Mouse (Mus musculus) large intestine, adult 2 months (tissue): ENCODE measurements at regions not wholly inside any gene's neighbourhood (a gene's known extent, or its start where the extent isn't known, plus 50 kb on each side); places are given as distances from the start of the nearest gene placed in this dataset.
A peak's percentile ranks its signal among the peaks of the same experiment; 100 is the strongest.

Source experiments
- DNase-seq: peaks from one replicate; pipeline ENCODE4 v3.0.0-alpha.2; 2012; ENCODE audit warnings: low read depth, low spot score
- WGBS: fragments of 180-500 bp; shearing (Covaris S2); methylation state at CpG from one replicate; pipeline ENCODE4 v1.1.7; 2018; 5-methylcytosine and 5-hydroxymethylcytosine counted together

DNA sequence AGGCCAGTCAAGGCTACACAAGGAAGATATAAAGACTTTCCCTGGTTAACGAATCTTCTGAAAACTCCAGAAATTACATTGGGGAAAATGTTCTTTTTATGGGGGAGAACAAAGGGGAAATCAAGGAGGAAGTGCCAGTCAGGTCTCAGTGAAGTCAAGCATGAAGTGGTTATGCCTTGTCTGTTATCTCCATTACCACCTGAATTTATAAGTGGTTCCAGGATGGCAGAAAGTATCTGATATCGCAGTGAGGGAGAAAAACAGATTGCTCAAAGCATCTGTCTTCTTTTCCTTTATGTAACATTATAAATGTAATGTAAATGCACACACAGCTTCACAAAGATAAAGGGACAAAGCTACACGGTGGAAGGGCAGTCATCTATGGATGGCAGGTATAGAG is 195.0 kb downstream of the Sptssa start:
- 82% methylated on average over 3 of the region's 3 CpGs for WGBS
- no peak for DNase-seq

DNA sequence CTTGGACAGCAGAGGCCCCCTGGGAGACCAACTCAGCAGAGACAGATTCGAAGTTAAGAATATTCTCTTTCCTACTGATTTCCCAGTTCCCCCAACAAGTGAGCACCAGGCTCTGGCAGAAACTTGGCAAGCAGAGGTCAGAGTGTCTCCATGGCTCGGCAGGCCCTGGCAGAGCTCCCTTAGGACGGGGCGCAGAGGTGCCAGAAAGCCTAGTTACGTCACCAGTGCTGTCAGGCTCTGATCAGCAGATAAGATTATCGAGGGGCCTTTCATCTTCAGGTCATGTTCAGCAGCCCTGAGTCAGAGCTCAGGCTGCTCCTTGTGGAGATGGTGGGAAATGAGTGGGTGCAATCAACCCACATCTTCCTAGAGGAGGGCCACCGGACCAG is 196.2 kb downstream of the Sptssa start:
- no peak for DNase-seq
- 58% methylated on average over 7 of the region's 7 CpGs for WGBS

DNA sequence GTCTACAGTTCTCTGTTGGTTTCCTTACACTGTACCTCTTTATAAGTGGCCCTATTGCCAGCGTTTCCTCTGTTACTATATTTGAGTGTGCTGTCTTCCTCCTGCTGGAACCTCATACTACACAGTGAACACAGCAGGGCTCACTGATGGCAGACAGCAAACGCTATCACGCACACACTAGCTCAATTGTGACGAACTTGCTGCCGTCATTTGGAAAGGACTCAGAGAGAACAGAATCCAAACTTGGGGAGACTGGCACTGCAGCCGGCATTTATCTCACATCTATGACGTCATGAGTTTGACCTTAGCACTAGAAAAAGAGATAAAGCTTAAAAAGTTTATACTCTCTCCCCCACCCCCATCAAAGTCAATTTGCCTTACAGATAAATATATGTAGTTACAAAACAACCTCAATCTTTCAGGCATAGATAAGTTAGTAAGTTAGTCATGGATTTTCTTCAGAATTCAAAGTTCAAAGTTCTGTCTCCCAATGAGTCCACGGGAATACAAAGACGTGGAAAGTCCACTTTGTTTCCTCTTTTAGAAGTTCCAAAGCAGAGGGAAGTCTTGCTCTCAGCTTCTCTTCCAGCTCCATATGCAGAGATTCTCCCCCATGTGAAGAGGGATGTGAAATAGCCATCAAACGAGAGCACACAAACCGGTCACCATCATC is 196.8 kb downstream of the Sptssa start:
- WGBS: 32% methylated on average over 11 of the region's 11 CpGs
- no peak for DNase-seq

DNA sequence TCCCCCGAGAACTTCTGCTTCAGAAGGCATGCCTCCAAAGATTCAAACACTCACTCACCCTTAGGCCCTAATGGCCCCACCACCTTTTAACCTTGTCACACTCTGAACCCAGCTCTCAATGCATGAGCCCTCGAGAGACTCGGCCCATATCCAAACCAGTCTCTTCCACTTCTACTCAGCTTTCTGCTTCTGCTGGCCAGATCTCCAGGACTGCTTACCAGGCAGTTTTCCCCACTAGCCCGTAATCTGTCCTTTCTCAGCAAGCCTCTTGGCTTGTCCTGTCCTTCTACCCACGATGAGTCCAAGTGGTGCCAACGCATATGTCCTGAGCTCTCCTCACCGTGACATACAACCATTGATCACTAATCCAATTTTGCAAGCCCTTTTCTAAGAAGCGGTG is 199.6 kb downstream of the Sptssa start:
- WGBS: 94% methylated on average over 8 of the region's 8 CpGs
- DNase-seq: no peak

DNA sequence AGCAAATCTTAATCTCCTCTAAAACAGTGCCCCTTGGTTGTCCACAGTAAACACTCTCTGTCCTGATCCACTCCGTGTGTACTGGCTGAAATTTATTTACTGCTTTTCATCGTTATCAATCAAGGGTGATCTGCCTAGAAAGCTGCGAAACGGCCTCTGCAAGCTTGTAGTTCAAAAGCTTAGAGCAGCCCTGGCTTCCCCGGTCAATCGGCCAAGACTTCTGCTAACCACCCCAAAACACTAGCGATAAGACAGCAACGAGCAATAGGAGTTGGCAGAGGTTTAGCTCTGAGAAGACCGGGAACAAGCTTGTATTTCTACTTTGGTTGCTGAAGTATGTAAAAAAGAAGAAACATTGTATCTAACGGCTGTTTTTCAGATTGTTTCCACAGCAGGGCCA is 201.8 kb downstream of the Sptssa start:
- WGBS: 83% methylated on average over 10 of the region's 10 CpGs
- DNase-seq: no peak

DNA sequence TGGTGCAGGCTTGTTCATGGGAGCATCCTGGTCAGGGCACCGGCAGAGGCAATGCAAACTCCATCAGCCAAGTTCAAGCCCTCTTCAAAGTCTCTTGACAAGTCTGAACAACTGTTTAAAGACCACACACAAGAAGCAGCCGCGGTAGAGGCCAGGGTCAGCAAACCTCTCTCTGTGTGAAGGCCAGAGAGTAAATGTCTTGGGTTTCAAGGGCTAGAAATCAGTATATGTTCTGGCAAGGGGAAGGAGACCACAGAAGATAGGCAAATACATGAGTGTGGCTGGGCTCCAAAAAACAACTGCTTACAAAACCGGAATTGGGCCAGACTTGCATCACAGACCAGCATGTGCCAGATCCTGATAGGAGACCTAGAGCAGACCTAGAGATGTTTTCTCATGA is 203.0 kb downstream of the Sptssa start:
- WGBS: 61% methylated on average over 4 of the region's 4 CpGs
- no peak for DNase-seq

DNA sequence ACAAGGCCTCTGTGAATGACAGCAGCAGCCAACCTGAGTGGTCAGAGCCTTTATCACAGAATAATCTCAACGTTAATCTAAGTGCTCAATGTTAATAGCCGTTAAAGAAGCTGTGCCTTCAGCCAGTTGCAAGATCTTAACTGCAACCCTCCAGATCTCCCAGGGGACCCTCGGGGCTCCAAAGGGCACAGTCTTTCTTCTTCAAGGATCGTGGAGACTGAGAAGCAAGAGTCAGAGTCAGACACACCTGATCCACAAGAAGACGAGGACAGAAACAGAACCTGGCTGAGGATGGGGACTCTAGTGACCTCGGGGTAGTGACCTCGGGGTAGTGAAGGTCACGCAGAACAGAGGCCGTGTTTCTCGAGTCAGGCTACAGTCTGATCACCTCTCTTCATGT is 206.0 kb downstream of the Sptssa start:
- WGBS: 77% methylated on average over 10 of the region's 10 CpGs
- no peak for DNase-seq

DNA sequence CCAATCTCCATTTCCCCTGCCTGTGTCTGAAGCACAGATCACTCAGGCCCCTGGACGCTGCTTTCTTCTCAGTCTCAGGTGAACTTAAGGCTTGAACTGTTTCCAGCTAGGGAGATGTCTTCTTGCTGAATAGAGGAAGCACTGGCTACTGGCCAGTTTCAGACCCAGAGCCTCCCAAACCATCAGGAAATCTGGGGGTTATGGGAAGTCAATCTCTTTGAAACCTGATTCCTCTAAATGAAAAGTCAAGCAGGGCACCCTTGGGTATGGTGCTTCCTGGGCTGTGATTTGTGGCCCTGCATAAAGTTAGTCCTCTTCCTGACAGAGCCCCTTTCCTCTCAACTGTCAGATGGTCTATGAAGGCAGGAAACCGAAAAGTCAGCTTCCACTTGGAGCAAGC is 208.2 kb downstream of the Sptssa start:
- 76% methylated on average over 2 of the region's 2 CpGs for WGBS
- no peak for DNase-seq

DNA sequence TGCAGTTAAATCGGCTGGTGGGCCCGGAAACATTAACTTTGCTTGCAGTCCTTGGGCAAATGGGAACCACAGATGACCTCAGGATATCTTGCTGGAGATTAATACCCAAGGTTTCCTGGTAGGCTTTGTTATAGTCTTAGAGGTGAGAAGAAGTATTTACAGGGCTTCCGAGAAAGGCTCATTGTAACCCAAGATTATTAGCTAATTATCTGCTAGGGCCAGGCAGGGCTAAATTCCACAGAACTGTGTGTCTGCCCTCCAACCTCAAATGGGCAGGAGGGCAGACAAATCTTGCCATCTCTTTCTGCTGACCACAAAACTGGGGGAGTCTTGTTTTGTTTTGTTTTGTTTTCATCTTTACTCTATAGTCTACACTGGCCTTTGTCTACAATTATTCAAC is 209.0 kb downstream of the Sptssa start:
- 74% methylated on average over 3 of the region's 3 CpGs for WGBS

DNA sequence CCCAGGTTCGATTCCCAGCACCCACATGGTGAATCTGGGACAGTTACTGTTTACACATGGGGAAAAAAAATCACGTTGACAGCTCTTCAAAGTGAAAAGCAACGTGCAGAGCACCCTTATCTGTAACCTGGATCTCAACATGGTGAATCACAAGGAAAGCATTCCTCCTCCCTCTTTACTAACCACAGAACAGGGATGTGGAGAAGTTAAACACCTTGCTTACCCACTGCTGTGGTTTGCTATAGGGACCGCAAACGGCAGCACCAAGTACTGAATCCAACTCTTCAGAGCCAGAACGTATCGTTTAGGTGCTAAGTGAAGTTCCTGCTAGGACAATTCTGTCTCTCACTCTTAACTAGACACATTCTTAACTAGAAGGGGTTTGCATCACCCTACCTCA is 210.0 kb downstream of the Sptssa start:
- WGBS: 84% methylated on average over 7 of the region's 7 CpGs
- no peak for DNase-seq

More for the DNA sequence above, 209.0 kb downstream of the Sptssa start:
- no peak for DNase-seq

DNA sequence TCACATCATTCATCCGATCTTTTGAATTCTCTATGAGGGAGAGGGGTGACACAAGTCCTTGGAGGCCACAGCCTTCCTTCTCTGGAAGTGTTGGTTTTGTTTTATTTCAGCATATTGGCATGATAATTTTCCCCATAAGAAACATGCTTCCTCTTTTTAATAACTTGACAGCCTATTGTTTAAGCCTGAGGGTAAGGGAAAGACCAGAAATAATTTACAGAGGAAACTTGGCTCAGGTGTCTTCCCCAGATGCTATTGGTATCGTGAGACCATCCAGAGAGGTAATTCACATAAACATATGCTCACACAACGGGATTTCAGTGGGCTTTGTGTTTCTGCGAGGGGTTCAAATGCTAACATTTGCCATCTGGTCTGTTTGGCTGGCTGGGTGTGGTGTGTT is 212.0 kb downstream of the Sptssa start:
- WGBS: 44% methylated on average over 4 of the region's 4 CpGs
- no peak for DNase-seq

DNA sequence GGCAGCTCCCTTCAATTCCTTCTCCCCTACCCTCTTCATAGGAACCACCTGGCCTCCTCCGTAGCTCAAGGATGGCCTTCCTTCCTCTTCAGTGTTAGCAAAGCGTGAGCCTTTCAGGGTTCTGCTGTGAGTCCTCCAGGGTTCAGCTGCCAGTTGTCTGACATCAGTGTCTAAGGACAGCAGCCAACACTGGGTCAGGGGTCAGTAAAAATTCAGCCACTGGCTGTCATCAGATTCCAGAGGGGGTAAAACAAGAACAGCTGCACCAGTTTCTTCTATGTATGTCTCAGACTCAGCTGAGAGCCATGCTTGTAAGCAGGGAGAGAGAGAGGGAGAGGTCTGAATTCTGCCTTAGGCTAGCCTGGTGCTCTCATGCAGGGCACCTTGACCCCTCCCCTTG is 213.1 kb downstream of the Sptssa start:
- DNase-seq: no peak
- 78% methylated on average over 2 of the region's 2 CpGs for WGBS

DNA sequence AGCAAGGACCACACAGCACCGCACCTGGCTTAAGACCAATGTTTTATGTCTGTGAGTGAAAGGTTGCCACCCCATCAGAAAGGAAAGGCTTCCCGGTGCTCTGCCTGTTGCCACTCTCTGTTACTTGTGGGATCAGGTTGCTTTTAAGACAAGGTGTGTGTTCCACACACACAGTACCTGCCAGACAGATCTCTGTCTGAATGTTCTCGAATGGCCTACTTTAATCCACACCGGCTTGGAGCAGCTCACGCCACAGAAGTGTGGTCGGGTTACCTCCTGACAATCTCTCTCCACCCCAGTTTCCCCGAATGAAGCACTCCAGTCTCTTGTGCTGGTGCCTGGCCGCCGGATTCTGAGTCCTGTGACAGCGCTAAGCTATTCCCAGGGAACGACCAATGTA is 214.0 kb downstream of the Sptssa start:
- WGBS: 80% methylated on average over 11 of the region's 11 CpGs
- DNase-seq: no peak

DNA sequence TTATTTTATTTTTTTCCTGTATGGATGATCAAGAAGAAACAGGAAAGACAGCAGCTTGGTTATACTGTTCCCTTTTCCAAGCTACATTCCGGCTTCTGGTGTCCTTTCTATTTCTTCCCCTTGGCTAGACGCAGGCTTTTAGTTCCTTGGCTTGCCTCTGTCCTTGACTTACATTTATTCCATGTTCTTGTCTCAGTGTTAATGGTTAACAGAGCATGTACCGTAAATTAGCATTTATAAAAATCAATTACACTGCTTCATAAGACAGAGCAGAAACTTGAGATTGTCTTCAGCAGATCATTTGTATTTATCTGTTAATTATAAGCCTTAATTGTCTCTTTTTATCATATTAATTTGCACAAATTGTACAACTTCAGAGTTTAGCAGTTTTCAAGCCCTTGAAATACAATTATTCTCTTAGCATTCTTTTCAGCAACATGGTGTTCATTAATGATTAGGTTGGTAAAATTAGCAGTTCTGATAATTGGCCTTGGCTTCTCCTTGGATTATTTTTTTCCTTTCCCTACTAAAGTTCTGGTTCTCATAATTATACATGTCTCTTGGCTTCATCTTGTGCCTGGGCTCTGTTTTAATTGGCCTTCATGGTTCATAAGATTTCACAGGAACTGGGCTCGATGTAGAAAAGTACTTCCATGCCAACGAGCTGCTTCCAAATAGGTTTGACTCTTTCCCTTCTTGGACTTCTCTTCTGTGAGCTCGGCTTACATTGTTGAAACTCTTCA is 215.4 kb downstream of the Sptssa start:
- no peak for DNase-seq
- WGBS: 84% methylated on average over 6 of the region's 6 CpGs

DNA sequence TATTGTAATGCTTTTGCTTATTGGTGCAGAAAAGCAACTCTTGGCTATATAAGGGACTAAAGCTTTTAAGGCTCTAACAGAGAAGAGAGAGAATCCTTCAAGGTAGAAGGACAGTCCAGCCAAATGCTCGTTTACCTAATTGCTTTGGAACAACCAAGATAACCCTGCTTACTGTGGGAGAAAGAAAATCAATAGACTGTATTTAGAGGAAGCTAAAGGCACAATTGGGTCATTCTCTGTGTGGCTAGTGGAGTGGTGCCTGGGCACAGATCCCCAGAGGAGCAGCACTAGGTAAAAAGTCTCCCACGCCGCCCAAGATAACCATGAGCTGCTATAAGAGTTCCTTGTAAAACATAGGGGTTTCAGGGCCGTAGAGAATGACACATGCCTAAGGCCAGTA is 217.6 kb downstream of the Sptssa start:
- no peak for DNase-seq
- WGBS: 84% methylated on average over 4 of the region's 4 CpGs

DNA sequence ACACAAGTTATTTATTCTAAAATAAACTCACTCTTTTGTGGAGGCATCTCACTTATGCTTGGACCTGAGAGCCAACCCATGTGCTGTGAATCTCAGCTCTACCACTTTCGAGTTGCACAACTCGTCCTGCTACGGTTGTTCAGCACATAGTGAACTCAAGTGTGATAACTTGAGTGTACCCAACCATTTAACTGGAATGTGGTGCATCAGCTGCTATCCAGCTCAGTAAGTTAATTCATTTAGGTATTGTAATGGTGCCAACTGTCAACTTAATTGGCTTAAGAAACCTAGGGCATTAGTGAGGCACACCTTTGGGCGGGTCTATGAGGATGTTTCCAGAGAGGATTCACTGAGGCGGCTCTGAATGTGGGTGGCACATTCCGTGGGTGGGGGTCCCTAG is 221.6 kb upstream of the Egln3 start:
- DNase-seq: no peak

DNA sequence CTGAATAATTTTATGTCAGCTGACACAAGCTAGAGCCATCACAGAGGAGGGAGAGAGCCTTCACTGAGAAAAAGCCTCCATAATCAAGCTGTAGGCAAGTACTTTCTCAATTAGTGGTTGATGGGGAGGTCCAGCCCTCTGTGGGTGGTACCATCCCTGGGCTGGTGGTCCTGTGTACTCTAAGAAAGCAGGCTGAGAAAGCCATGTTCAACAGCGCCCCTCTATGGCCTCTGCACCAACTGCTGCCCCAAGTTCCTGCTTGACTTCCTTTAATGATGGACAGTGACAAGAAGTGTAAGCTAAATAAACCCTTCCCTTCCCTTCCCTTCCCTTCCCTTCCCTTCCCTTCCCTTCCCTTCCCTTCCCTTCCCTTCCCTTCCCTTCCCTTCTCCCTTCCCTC is 211.2 kb upstream of the Egln3 start:
- DNase-seq: no peak

More for the DNA sequence above, 221.6 kb upstream of the Egln3 start:
- 64% methylated on average over 6 of the region's 6 CpGs for WGBS

DNA sequence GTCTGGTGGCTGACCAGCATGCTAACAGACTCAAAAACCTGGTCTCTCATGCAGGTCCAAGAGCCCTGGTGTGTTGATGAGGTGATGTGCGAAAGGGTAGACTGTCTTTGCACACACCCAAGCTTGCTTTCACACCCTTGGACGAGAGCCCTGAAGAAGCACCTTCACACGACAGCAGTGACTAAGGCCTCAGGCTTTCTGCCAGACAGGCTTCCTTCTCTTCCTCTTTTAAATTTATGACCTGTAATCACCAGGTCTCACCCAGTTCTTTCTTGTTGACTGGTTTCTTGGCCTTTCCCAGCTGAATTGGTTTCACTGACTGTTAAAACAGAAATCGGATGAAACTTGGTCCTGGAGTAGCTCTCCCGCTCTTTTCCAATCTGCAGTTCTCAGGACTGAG is 210.5 kb upstream of the Egln3 start:
- peak; percentile 82 for DNase-seq
- 23% methylated on average over 5 of the region's 5 CpGs for WGBS

More for the DNA sequence above, 211.2 kb upstream of the Egln3 start:
- WGBS: 76% methylated on average over 1 of the region's 1 CpGs

DNA sequence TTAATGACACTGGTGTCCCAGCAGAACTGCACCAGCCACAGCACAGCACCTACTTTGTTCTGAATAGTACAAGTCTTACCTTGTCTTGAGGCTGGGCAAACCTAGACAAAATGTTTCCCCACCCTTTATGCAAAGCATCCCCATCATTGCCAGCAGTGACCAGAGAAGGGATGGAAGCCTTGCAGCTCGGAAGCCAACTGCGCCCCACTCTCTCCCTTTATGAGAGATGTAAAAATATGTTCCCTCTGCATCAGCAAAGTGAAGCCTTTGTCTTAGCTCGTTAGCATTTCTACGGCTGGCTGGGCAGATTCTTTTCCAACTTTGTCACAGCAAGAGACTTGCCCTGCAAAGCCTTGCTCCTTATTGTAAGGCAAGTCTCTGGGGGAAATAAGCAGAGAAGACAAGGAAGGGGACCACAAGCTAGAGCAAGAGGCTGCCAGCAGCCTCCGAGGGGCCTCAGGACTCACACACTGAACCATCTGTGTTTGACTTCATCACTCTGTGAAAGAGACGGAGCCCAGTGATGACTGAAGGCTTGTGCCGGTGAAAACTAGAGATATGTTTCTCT is 206.5 kb upstream of the Egln3 start:
- 90% methylated on average over 7 of the region's 7 CpGs for WGBS
- no peak for DNase-seq

DNA sequence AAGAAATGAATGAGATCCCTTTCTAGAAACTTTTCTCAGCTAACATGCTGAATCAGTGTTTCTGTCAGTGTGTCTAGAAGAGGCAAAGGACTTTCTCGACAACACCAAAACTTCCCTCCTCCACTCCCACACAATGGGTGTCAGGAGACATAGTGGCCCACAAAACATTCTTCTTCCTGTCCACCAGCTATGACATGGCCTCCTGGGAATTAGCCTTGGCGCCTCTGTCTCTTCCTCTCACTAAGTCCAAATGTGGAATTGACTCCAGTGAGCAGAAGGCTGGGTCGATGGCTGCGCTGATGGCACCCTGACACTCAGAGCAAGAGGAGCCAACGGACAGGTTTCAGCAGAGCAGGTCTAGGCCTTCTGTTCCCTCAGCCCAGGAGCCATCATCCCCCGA is 205.2 kb upstream of the Egln3 start:
- WGBS: 86% methylated on average over 6 of the region's 6 CpGs
- DNase-seq: no peak

DNA sequence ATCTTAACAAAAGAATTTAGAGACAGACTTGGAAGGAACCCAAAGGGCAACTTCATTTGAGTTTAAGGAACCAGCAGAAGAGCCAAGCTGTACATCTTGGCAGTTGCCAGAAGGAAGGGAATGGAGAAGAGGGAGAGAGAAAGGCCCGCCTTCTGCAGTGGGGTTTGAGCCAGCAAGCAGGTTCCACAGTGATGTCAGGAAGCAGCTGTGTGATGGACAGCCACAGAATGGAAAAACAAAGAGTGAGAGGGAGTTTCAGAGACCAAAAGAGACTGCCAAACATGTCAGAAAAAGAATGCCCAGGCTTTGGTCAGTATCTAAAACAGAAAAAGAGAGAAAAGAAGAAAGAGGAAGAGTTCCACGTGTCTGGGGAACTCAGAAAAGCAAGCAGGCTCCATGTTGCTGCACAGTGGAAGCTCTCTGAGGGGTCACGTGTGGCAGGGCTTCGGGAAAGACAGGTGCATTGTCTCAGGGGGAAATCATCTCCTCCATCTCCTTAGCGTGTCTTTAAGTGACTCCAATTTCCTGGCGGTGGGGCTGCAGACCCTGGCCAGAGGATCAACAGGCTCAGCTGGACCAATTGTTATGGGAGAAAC is 203.7 kb upstream of the Egln3 start:
- DNase-seq: no peak
- 72% methylated on average over 6 of the region's 6 CpGs for WGBS
